Mouse (Mus musculus): ENCODE data around the gene Ldlrad3.

The Ldlrad3 gene

GRCm38 (mm10) chr2:102116521-102117401 is 69.4 kb downstream of the Ldlrad3 start:
- no peak for DNase-seq (ENCODE audit: low spot score)

- no peak for DNase-seq (ENCODE audit: low spot score)
Observed at GRCm38 (mm10) chr2:102113801-102114200, 72.4 kb downstream of the Ldlrad3 start.

- DNase-seq (ENCODE audit: low spot score) = no peak
Observed at GRCm38 (mm10) chr2:102113323-102113722, 72.9 kb downstream of the Ldlrad3 start.

- no peak for DNase-seq (ENCODE audit: low spot score)
Observed at GRCm38 (mm10) chr2:102111906-102112499, 74.2 kb downstream of the Ldlrad3 start.

- DNase-seq (ENCODE audit: low spot score) = no peak
Observed at GRCm38 (mm10) chr2:102110306-102110705, 75.9 kb downstream of the Ldlrad3 start.

- DNase-seq (ENCODE audit: low spot score) = no peak
Observed at GRCm38 (mm10) chr2:102107280-102107679, 78.9 kb downstream of the Ldlrad3 start.

- no peak for DNase-seq (ENCODE audit: low spot score)
Observed at GRCm38 (mm10) chr2:102106728-102107127, 79.5 kb downstream of the Ldlrad3 start.

GRCm38 (mm10) chr2:102105454-102105853 is 80.7 kb downstream of the Ldlrad3 start:
- DNase-seq (ENCODE audit: low spot score) = no peak

- DNase-seq (ENCODE audit: low spot score) = no peak
Observed at GRCm38 (mm10) chr2:102103955-102104354, 82.2 kb downstream of the Ldlrad3 start.

GRCm38 (mm10) chr2:102100490-102100889 is 85.7 kb downstream of the Ldlrad3 start:
- DNase-seq (ENCODE audit: low spot score) = no peak

- DNase-seq (ENCODE audit: low spot score) = no peak
Observed at GRCm38 (mm10) chr2:102099702-102100450, 86.3 kb downstream of the Ldlrad3 start.

- DNase-seq (ENCODE audit: low spot score) = no peak
Observed at GRCm38 (mm10) chr2:102099261-102099660, 86.9 kb downstream of the Ldlrad3 start.

GRCm38 (mm10) chr2:102094773-102095172 is 91.4 kb downstream of the Ldlrad3 start:
- no peak for DNase-seq (ENCODE audit: low spot score)

GRCm38 (mm10) chr2:102094281-102094680 is 91.9 kb downstream of the Ldlrad3 start:
- DNase-seq (ENCODE audit: low spot score) = no peak

- no peak for DNase-seq (ENCODE audit: low spot score)
Observed at GRCm38 (mm10) chr2:102092579-102092978, 93.6 kb downstream of the Ldlrad3 start.

GRCm38 (mm10) chr2:102091516-102092350 is 94.5 kb downstream of the Ldlrad3 start:
- DNase-seq (ENCODE audit: low spot score) = no peak

- DNase-seq (ENCODE audit: low spot score) = no peak
Observed at GRCm38 (mm10) chr2:102087787-102088186, 98.4 kb downstream of the Ldlrad3 start.

- DNase-seq (ENCODE audit: low spot score) = no peak
Observed at GRCm38 (mm10) chr2:102086583-102086982, 99.6 kb downstream of the Ldlrad3 start.

- DNase-seq (ENCODE audit: low spot score) = no peak
Observed at GRCm38 (mm10) chr2:102082782-102083181, 103.4 kb downstream of the Ldlrad3 start.

GRCm38 (mm10) chr2:102077554-102077953 is 108.6 kb downstream of the Ldlrad3 start:
- peak; percentile 19 for DNase-seq (ENCODE audit: low spot score)

- no peak for DNase-seq (ENCODE audit: low spot score)
Observed at GRCm38 (mm10) chr2:102076237-102076636, 109.9 kb downstream of the Ldlrad3 start.

All from testis, postnatal 14 days (tissue).